Mouse (Mus musculus): ENCODE measurements around the gene Ccng2.

- no peak for TF ChIP-seq CTCF (IDR thresholded peaks at IDR 0.05; ENCODE audit: control insufficient read depth, insufficient read depth, insufficient read length)
- no peak for TF ChIP-seq MAX (IDR thresholded peaks at IDR 0.05)
Measured at GRCm38 (mm10) chr5:93235888-93236287, 31.2 kb upstream of the Ccng2 start.

All from C2C12 (cell line).